Mouse (Mus musculus): ENCODE data around the gene Samd11.
A peak's percentile ranks its signal among the peaks of the same experiment; 100 is the strongest.

Gene Samd11

DNA sequence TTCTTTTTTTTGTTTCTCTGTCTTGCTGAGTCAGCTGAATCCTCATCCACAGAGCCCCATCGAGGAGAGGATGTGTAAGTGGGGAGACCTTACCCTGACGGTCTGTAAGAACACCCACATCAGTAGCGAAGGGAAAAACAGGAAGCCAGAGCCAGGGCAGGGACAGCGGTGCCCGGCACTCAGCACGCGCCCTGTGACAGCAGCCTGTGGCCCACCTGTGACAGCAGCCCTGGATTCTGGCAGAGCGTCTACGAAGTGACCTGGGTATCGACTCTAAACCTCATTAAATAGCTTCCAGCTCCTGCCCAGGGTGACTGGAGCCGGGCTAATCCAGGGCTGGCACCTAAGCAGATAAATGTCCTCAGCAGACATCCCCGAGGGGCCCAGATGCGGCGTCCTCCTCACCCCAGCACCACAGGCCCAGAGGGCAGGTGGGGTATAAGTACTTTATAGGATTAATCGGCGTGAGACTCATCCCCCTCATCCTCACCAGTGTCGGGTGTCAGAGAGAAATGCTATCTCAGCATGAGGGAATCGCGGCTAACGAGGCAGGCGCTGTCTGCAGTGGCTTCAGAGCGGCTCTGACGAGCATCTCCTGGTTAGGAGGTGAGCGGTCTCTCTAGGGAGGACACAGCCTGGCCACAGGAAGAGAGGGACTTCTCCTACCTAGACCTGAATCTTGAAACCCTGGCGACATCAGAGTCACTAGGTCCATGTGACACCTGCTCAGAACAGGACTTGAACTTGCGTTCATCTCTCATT is at the start of gene Samd11:
Gene Samd11, minus strand, starts transcription at position 580 of the 762 bp plus-strand sequence.
- DNase-seq: no peak

DNA sequence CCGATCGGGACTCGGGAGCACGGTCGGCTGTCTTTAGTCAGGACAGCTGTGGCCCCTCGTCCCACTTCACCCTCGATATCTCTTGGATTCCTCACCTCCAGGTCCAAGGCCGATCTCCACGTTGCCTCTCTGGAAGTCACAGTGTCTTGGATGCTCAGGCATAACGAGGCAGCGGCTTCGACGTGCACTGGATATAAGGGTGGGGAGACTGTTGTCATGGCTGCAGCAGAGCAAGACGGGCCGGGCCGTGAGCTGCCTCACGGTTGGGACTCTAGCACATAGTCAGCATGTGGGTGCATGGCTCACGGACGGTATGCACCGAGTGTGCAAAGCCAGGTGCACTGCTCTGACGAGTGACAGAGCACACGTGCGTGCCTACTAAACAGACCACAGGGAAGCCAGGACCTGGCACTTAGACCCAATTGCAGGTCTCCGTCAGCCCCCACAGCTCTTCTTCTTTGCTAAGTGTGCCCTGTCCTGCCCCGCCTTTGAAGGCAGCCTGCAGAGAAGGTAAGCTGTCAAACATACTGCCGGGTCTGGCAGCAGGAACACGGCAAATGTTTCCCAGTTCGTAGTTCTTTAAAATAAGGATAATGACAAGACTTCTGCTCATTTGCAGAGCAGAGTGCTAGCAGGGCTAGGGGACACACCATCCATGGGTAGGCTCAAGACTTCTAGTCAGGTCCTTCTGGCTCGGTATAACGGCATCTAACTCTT is 938 bp downstream of the Samd11 start:
- no peak for DNase-seq

DNA sequence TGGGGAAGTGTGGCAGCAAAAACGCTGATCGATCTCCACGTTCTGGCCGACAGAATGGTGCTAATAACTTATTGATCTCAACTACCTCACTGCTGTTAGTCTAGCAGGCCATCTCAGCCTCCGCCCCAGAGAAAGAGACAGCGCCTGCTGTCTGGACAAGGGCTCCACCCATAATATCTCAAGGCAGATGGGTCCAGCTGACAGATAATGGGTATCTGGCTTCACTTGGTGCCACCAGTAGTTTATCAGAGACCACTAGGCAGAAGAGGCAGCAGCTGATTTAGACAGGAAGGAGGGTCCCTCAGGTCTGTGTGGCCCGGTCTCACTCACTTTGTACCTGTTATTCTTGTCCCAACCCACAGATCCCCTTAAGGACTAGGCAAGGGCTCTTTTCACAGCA is 2.4 kb downstream of the Samd11 start:
- no peak for DNase-seq

DNA sequence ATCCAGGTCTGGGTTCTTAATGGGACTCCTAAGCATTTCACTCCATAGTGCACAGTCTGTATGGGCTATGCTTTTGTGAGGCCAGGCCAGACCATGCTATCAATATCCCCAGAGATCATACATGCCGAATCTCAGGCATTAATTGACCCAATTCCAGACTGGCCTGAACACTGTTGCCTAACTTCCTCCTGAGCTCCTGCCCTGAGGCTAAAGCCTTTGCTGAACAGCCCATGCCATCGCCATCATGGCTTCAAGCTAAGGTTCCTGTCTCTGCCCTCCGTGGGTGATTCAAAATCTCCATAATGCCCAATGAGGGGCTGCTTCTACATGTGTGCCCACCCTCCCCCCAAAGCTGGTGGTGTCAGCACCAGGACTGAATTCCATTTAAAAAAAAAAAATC is 2.8 kb downstream of the Samd11 start:
- no peak for DNase-seq

DNA sequence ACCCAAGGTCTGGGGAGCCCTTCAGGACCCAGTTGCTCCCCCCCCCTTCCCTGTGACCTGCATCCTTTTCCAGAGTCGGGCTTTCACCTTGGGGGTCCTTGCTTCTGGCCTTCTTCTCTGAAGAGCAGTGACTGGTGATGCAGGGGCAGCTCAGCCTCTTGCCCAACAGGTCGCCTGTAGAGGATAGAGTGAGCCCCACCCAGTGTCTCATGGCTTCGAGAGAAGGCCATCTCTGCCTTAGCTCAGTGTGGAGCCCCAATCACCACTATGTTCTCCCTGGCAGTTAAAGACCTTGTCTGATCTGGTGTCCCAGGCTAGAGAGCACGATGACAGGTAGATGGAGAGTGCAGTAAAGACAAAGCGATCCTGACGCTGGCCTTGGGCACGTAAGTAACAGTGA is 3.3 kb downstream of the Samd11 start:
- no peak for DNase-seq

DNA sequence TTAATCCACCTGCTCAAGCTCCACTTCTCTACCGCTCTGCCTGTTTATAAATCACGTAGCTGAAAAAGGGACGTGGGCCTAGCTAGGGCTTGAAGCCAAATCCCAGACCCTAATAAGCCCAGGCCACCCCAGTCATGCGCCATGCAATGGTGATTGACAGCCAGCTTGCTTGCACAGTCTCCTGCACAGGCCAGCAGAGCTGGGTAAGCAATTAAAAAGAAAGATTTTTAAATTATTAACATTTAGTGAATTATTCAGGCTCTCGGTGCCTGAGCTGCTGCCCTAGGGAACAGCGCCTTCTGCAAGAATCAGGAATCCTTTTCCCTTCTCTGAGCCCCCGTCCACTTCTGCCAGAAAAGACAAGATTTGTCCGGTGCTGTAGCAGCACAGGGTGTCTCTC is 4.4 kb downstream of the Samd11 start:
- DNase-seq: no peak

DNA sequence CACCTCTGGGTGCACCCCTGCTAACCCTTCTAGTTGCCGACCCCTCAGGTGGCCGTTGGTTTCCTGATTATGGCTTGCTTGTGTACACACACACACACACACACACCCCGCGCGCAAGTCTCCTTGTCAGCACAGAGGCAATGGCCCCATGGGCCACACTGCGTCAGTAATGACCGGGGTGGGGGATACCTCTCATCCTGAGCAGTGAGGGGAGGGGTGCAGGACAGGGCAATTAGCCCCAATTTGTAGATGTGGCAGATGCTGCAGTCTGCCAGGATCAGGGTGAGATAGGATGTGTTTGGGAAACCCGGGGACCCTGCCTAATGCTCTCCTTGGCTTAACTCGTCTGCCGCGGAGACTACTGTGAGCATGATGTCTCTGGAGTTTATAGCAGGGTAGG is 5.9 kb downstream of the Samd11 start:
- DNase-seq: no peak

DNA sequence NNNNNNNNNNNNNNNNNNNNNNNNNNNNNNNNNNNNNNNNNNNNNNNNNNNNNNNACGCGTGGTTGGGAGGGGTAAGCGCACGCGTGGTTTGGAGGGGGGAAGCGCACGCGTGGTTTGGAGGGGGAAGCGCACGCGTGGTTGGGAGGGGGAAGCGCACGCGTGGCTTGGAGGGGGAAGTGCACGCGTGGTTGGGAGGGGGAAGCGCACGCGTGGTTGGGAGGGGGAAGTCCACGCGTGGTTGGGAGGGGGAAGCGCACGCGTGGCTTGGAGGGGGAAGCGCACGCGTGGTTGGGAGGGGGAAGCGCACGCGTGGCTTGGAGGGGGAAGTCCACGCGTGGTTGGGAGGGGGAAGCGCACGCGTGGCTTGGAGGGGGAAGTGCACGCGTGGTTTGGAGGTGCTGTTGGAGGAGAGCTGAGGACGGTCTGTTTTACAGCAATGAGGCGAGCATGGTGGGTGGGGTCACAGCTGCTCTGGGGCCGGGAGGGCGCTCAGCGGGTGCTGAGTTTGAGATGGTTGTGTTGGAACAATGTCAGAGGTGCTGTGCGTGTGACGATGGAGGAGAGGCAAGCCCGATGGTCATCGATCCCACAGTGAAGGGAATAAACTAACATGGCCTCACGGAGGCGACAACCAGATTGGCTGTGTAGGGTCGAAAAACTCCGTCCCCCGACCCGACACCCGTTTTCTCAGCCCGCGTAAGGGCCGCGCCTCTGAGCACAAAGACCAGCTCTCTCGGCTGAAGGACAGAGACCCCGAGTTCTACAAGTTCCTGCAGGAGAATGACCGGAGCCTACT is 18.6 kb downstream of the Samd11 start:
- DNase-seq: no peak

DNA sequence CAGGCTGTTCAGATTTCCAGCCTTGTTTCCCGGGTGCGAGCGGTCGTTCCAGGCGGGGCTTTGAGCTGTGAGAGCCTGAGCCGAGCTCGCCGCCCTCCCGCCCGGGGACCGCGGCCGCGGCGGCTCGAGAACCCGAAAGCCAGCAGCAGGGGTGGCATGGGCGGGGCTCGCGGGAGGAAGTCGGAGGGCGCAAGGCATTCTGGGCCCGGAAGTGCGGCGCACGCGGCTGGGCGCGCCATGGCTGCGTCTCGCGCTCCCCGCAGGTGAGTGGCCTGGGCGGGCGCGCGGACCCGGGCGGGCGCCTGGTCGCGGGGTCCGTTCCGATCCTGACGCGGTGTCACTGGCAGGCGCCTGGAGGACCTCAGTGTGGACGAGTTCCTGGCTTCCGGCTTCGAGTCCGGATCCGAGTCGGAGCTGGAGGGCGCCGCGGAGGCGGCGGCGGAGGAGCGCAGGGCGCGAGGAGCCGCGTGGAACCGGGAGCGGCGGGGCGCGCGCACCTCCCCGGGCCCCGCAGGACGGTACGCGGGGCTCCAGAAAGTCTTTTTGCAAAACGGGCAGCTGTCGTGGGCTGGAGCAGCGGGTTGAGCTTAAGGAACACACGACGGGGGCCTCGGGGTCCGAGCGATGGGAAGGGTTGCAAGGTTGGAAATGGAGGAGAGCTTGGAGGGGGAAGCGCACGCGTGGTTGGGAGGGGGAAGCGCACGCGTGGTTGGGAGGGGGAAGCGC is 19.5 kb downstream of the Samd11 start, which contains the start of gene Noc2l:
Gene Noc2l, plus strand, starts transcription at position 203 of the 726 bp plus-strand sequence.
- peak; percentile 94 for DNase-seq

DNA sequence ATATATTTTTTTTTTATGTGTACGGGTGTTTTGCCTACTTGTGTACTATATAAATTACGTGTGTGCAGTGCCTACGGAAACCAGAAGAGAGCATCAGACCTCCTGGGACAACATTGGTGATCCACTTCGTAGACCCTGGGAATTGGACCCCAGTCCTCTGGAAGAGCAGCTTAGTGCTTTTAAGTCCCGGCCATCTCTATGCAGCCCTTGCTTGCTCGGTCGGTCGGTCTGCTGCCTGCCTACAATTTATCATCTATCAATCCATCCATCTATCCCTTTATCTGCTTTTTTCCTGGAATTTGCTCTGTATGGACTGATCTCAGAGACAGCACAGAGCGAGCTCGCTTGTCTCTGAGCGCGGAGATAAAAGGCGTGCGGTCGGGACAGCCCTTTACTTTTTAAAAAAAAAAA is 20.1 kb downstream of the Samd11 start:
- DNase-seq: no peak

DNA sequence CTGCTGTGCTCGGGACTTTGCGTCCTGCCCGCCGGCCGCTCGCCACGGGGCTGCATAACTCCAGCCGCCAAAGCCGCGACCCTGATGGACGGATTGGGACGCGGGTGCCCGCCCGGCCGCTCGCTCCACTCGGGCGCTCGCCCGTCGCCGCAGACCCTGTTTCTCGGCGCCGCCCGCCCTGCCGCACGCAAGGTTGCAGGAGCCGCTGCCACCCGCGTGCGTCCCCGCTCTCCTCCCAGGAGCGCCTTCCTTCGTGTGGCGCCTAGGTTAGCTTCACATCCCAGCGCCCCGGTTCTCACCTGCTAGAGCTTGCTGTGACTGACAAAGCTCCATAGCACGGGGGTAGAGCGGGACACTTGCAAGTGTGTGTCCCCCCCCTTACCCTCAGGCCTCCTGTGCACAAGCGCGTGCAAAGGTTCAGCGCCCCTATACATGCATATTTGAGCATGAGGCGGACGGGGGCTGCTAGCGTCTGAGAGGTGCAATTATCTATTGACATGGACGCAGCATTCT is 20.7 kb downstream of the Samd11 start, which contains the start of gene Plekhn1:
Gene Plekhn1, minus strand, starts transcription at position 157 of the 513 bp plus-strand sequence.
- DNase-seq: peak; percentile 78

DNA sequence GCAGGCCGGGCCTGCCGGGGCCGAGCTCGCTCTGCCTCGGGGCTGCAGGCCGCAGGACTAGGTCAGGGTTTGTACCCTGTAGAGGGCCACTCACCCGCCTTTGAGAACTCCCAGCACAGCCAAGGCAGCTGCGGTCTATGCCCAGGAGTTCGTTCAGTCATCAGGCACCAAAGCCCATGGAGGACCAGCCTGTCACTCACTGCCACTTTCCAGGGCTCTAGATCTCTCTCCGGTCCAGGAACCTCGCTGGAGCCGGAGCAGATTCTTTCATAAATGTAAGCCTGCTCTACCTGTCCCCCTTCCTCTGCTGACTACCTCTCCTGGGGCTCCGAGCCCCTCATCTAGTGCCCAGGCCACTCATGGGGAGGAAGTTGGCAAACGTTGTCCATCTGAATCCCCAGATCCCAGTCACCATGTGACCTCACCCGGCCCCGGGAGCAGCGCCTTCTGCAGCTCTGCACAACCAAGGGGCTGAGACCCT is 21.4 kb downstream of the Samd11 start:
- DNase-seq: no peak

DNA sequence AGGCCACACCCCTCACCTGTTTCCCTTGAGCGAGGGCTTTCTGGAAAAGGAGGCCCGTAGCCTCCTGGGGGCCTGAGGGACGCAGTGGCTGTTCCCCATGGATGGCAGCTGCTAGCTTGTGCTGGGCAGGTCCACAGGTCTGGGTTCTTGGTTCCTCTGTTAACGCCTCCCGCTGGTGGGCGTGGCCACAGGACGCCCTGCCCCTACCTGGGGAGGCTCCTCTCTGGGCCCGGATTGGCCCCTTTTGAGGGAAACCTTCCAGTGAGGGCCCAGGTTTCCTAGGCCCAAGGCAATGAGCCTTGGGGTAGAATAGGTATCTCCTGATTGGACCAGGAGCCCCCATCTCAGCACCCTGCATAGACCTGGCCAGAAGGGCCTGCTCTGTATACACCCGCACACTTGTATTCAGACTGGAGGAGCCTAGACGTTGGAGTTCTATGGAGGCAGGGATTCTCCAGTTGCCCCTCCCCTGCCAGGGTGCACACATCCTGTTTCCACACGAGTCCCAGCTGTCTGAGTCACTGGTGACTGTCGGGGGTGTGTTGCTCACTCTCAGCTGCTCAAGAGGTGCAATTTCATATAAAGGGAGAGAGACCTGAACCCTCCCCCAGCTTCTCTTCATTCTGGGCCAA is 26.9 kb downstream of the Samd11 start:
- DNase-seq: peak; percentile 75

DNA sequence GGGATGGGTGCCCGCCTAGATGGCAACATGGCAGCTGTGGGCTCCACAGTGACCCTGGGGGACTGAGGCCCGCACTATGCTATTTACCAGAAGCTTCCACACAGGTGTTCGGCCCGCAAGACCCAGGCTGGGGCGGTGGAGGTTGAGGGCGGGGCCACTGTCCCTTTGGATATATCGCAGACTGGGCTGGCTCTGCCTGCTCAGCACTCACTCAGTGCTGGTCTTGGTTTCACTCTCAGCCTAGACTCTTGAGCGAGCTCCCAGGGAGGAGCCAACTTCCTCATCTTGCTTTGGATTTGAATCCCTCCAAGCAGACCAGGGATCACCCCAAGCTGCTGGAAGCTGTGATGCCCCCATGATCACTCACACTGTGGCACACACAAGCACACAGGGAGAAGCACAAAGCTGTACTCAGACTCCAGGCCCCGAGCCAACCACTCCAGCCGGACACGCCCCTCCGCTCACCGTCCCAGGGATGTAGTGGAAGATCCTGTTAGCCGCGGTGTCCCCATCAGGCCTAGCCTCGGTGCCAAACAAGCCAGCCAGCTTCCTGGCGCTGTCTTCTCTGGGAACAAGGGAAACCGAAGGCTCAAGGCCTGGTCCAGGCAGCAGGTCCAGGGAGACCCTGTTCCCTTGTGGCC is 27.6 kb downstream of the Samd11 start:
- DNase-seq: no peak

DNA sequence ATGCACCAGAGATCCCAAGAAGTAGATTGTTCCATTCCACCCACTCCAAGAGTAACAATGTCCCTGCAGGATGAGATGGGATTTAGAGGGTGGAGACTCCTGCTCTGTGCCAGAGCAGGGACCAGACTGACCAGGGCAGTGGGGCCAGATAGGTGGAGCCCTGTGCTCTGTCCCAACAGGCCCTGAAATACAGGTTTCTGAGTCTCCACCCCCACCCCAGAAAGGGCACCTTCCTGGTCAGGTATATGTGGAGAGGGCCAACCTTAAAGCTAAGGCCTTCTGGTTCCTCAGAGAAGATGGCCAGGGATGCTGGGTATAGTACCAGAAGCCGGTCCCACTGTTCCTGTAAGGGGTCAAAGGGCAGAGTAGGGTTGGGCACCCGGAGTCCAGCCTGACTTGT is 31.2 kb downstream of the Samd11 start:
- DNase-seq: no peak

DNA sequence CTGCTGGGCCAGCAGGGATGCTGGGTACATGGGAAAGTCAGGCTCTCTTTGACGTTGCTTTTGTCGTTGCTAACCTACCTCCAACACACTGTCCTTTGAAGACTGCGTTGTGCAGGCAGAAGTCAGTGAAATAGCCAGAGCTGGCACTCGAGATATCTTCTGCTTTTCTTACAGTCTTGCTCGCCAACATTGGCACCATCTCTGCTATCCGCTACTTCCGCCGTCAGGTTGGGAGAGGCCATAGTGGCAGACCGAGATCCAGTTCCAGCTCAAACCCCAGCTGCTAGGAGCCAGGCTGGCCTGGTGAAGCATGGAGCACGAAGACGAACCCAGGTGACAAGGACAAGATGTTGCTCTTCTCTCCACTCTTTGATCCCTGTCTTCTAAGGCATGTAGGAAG is 35.5 kb downstream of the Samd11 start:
- DNase-seq: no peak

DNA sequence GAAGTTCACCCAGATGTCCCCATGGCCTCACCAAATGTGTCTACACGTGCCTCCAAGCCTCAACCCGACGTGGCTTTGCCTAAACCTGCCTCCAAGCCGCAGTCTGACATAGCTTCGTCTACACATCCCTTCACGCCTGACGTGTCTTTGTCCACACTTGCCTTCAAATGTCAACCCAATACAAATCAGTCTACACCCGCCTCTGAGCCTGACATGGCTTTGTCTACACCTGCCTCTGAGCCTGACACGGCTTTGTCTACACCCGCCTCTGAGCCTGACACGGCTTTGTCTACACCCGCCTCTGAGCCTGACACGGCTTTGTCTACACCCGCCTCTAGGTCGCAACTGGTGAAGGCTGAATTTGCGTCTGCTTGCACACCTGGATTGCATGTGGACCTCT is 37.6 kb downstream of the Samd11 start:
- no peak for DNase-seq

DNA sequence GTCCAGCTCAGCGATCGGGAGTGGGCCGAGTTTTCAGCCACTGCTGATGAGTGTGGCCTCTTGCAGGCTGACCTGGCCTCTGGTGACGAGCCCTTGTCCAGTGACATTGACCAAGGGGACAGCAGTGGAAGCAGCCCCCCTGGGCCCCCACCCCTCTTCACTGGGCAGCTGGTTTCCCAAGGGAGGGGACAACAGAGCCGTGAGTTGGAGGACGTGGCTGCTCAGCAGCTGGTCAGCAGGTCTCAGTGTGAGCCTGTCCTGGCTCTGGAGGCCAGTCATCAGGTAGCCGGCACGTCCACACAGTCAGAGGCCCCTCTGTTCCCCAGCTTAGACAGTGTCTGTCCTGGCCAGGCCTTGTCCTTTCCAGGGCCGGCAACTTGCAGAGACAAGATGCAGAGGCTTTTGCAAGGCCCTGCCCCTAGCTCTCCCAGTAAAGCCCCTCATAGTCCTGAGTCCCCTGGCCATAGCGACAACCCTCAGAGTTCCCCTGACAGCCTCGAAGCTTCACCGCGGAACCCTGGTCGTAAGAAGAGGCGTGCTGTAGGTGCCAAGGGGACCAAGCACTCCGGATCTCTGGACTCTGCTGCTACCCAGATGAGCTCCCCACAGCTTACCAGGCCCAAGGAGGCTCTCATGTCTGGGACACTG is 38.3 kb downstream of the Samd11 start:
- DNase-seq: no peak

DNA sequence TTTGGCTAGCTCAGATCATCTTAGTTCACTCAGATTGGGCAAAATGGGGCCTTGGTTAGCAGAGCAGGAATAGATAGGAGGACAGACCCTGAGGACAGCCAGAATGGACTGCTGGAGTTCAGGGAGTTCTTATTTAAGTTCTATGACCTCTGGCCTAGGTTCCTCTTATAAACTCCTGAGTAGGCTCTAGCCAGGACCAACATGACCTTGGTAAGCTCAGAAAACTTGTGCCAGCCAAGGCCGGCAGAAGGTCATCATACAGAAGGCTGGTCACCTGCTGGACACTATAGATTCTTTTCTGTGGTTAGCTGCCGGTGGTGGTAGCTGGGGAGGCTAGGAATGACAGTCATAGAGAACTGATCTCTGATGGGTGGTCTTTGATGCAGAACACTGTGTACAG is 39.3 kb downstream of the Samd11 start:
- DNase-seq: no peak

DNA sequence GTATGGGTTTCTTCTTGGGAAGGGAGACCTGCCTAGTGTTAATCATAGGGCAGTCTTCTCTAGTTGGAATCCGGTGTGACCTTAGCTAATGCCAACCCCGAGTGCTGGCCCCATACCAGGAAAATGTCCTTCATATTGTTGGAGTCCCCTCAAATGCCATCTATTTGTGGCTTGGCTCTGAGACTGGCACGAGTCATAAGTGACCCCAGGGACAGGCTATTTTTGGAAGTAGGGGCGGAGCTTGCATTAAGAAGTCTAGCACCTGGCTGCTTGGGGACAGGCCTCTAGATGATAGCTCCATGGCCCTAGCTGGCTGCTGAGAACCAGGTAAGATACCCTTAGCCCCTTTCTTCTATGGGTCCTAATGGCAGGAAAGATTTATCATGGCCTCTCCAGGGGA is 39.8 kb downstream of the Samd11 start, which contains the start of gene Perm1:
Gene Perm1, plus strand, starts transcription at position 220 of the 400 bp plus-strand sequence.
- no peak for DNase-seq

DNA sequence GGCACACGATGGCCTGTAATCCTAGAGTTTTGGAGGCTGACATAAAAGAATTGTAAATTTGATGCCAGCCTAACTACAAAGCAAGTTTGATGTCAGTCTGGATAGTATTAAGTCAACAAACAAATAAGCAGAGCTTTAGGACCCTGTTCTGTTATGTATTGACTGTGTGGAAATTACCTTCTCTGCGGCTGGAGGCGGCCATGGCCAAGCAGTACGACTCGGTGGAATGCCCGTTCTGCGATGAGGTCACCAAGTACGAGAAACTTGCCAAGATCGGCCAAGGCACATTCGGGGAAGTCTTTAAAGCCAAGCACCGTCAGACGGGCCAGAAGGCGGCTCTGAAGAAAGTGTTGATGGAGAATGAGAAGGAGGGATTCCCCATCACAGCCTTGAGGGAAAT is 42.3 kb downstream of the Samd11 start:
- no peak for DNase-seq
